Mouse (Mus musculus): ENCODE measurements around the gene Xrra1. TPM values are rescaled to one million over a fixed set of nuclear protein-coding genes. Genes with fewer than 3 reads are reported as not detected.
"Not testable (repeated sequence)": the region's sequence is repeated elsewhere in the genome, so short reads cannot be mapped to it uniquely, and the experiment has no call there.

The Xrra1 gene
- 1.1 and 1.3 TPM in 2 replicates for polyA plus RNA-seq (2015; fragmentation: Nextera tagmentation; extraction: Ambion mirVana)

DNA sequence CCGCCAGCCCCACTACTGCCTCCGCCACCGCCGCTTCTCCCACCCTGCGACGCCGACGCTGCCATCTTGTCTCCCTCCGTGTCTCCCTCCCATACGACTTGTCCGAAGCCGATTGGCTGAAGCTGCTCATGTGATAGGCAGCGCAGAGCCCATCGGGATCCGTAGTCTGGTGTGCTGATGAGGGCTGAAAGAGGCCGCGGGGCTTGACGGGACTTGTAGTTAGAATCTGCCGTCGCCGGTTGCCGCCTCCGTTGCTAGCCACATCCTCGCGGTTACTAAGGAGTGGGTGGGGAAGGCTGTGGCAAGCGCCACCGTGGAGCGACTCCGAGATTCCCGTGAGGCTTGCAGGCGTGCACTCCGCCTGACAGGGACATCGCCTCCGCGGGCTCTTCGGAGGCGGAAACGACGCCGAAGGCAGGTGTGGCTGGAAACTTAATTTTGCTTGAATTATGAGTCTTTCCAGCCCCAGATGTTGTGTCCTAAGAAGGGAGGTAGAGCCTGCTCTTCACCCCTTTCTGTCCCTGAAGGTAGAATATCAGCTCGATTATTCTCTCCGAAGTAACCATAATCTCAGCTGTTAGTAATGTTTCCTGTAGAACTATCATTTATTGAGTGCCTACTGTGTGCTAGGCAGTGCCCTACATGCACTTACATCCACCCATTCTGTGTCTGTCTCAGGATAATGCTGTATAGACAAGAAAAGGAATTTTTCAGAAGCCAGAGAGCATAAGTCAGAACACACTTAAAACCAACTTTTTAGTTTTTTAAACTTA is at the start of gene Xrra1:
TSS of gene Xrra1 (plus strand) at position 304 of the 773 bp plus-strand sequence.
- DNase-seq (ENCODE audit: low spot score) (peak; percentile 100), ATAC-seq (peak; percentile 99)
- TF ChIP-seq CTCF (IDR thresholded peaks at IDR 0.05) (no peak), EP300 (IDR thresholded peaks at IDR 0.05) (no peak)
- Histone ChIP-seq H3K36me3 (ENCODE audit: insufficient read depth, low read length) (no peaks in the 10 kb centered on the region), H3K27me3 (replicated peaks; ENCODE audit: insufficient read depth, low read length) (no peaks in the 10 kb centered on the region), H3K9ac (replicated peaks; ENCODE audit: low read depth) (peak within 1 kb of the TSS; percentile 76), H3K4me3 (ENCODE audit: low read depth, low read length) (peak within 1 kb of the TSS; percentile 83), H3K9me3 (ENCODE audit: low read length) (no peaks in the 10 kb centered on the region), H3K4me1 (ENCODE audit: insufficient read depth, low read depth, low read length) (peaks cover 8% of the 10 kb centered on the region; the same call in 1 of the 2 replicates), H3K4me2 (replicated peaks; ENCODE audit: low read depth, low read length) (peak within 1 kb of the TSS; percentile 59), H3K27ac (ENCODE audit: low read length) (peak within 1 kb of the TSS; percentile 54)
- WGBS: under 1% methylated on average over 42 of the region's 42 CpGs

DNA sequence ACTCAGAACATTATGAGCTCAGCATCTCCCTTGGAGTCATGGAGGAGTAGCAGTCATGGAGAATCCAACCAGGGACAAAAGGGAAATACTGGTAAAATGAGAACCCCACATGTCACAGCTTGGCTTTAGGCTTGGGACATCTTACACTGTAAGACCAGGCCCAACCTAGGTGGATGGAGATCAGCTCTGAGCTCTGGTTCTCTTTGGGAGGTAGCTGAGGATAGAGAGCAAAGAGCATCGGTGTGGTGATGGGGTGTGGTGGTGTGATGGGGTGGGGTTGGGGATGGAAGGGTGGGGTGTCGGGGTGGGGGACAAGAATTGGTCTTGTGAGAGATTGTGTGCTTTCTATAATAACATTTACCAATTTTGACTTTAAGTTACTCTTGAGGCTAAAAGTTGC is 48.1 kb upstream of the Xrra1 start:
- Histone ChIP-seq H3K4me3 (ENCODE audit: low read depth, low read length) (no peak overlapping the region), H3K4me2 (replicated peaks; ENCODE audit: low read depth, low read length) (no peak overlapping the region), H3K36me3 (ENCODE audit: insufficient read depth, low read length) (0 out of 2 replicates have a peak, but pooled peaks cover 4% of the 10 kb centered on the region), H3K9ac (replicated peaks; ENCODE audit: low read depth) (no peak overlapping the region), H3K27ac (ENCODE audit: low read length) (no peak overlapping the region), H3K4me1 (ENCODE audit: insufficient read depth, low read depth, low read length) (no peaks in the 10 kb centered on the region), H3K9me3 (ENCODE audit: low read length) (no peaks in the 10 kb centered on the region), H3K27me3 (replicated peaks; ENCODE audit: insufficient read depth, low read length) (no peaks in the 10 kb centered on the region)
- no peak for DNase-seq (ENCODE audit: low spot score)
- TF ChIP-seq CTCF (IDR thresholded peaks at IDR 0.05) (no peak), EP300 (IDR thresholded peaks at IDR 0.05) (no peak)
- no peak for ATAC-seq
- 62% methylated on average over 2 of the region's 2 CpGs for WGBS

DNA sequence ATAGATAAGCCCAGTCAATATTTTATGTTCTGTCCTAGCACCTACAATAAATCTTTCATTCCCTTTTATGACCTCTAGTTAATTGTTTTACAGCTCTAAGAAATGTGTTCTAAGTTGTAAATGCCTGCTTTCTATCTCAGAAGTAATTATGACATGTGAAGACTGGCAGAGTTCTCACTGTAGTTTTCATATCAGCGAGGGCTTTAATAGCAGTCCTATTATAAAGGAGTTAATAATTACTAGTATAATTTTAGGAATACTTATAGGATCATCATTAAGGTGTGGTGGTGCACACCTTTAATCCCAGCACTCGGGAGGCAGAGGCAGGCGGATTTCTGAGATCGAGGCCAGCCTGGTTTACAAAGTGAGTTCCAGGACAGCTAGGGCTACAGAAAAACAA is 47.3 kb upstream of the Xrra1 start:
- Histone ChIP-seq H3K4me1 (ENCODE audit: insufficient read depth, low read depth, low read length) (no peaks in the 10 kb centered on the region), H3K27me3 (replicated peaks; ENCODE audit: insufficient read depth, low read length) (no peaks in the 10 kb centered on the region), H3K9me3 (ENCODE audit: low read length) (no peaks in the 10 kb centered on the region), H3K9ac (replicated peaks; ENCODE audit: low read depth) (no peak overlapping the region), H3K27ac (ENCODE audit: low read length) (no peak overlapping the region), H3K36me3 (ENCODE audit: insufficient read depth, low read length) (0 out of 2 replicates have a peak, but pooled peaks cover 4% of the 10 kb centered on the region), H3K4me3 (ENCODE audit: low read depth, low read length) (no peak overlapping the region), H3K4me2 (replicated peaks; ENCODE audit: low read depth, low read length) (no peak overlapping the region)
- 83% methylated on average over 4 of the region's 4 CpGs for WGBS
- DNase-seq (ENCODE audit: low spot score) (no peak), ATAC-seq (no peak)
- TF ChIP-seq EP300 (IDR thresholded peaks at IDR 0.05): no peak
- no peak for TF ChIP-seq CTCF (IDR thresholded peaks at IDR 0.05)

DNA sequence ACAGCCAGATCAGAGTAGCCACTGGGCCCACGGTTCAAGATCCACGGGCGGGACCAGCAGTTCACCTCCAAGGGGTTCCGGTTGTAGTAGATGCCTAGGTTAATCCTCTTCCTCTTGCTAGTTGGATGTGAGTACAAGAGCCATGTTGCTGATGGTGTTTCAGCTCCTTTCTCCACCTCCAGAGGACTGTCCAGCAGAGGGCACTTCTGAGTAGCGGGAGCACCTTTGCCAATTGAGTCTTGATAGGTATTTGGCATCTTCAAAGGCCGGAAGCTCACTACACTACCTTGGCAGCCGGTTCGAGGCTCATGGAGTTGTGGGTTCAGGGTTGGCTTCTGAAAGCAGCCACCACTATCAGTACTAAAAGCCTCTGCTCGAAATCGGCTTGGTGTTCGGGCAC is 45.5 kb upstream of the Xrra1 start:
- no peak overlapping the region for H3K27ac ChIP-seq (ENCODE audit: low read length)
- no peaks in the 10 kb centered on the region for H3K27me3 ChIP-seq (replicated peaks; ENCODE audit: insufficient read depth, low read length)
- no peaks in the 10 kb centered on the region for H3K9me3 ChIP-seq (ENCODE audit: low read length)
- no peak overlapping the region for H3K9ac ChIP-seq (replicated peaks; ENCODE audit: low read depth)
- no peaks in the 10 kb centered on the region for H3K4me1 ChIP-seq (ENCODE audit: insufficient read depth, low read depth, low read length)
- 87% methylated on average over 11 of the region's 11 CpGs for WGBS
- DNase-seq (ENCODE audit: low spot score): peak; percentile 33
- TF ChIP-seq CTCF (IDR thresholded peaks at IDR 0.05) (peak; percentile 75), EP300 (IDR thresholded peaks at IDR 0.05) (no peak)
- ATAC-seq: no peak
- H3K4me2 ChIP-seq (replicated peaks; ENCODE audit: low read depth, low read length): no peak overlapping the region
- H3K4me3 ChIP-seq (ENCODE audit: low read depth, low read length): no peak overlapping the region
- 0 out of 2 replicates have a peak, but pooled peaks cover 4% of the 10 kb centered on the region for H3K36me3 ChIP-seq (ENCODE audit: insufficient read depth, low read length)

DNA sequence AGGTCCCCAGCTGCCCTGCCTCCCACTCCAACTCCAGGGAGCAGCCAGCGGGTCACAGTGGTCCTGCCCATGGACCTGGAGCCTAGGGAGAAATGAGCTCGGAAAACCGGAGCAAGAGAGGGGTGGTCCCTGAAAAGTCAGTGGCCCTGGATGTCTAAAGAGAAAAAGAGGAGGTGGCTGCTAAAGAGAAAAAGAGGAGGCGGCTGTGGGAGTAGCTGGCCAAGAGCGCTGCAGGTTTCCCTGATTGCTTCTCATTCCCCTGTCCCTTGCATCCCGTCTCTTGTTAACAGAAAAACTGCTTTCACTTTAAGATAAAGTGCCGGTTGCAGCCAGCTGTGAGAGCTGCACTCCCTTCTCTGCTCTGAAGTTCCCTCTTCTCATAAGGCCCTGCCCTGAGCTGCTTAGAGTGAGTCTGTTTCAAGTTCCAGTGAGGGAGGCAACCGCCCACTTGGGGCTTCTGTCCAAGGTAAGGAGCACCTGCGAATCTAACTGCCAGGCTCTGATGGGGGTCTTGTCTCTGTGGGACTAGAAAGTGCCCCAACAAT is 40.7 kb upstream of the Xrra1 start:
- 24% methylated on average over 9 of the region's 9 CpGs for WGBS
- H3K27me3 ChIP-seq (replicated peaks; ENCODE audit: insufficient read depth, low read length); H3K4me1 ChIP-seq (ENCODE audit: insufficient read depth, low read depth, low read length); H3K9ac ChIP-seq (replicated peaks; ENCODE audit: low read depth); H3K36me3 ChIP-seq (ENCODE audit: insufficient read depth, low read length); H3K9me3 ChIP-seq (ENCODE audit: low read length); H3K4me3 ChIP-seq (ENCODE audit: low read depth, low read length); H3K27ac ChIP-seq (ENCODE audit: low read length): not testable (repeated sequence)
- peak overlapping the region; percentile 25; the same call in 1 of the 2 replicates for H3K4me2 ChIP-seq (replicated peaks; ENCODE audit: low read depth, low read length)
- DNase-seq (ENCODE audit: low spot score): peak; percentile 60
- ATAC-seq: peak; percentile 67

DNA sequence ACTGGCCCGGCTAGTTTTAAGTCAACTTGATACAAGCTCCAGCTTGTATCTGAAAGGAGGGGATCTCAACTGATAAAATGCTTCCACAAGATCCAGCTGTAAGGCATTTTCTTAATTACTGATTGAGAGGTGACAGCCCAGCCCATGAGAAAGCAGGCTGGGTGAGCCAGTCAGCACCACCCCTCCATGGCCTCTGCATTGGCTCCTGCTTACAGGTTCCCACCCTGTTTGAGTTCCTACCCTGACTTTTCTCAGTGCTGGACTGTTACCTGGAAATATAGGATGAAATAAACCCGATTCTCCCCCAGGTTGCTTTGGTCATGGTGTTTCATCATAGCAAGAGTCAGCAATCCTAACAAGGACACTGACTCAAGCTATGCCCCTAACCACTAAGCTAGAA is 37.0 kb upstream of the Xrra1 start:
- TF ChIP-seq CTCF (IDR thresholded peaks at IDR 0.05) (no peak), EP300 (IDR thresholded peaks at IDR 0.05) (no peak)
- Histone ChIP-seq H3K27me3 (replicated peaks; ENCODE audit: insufficient read depth, low read length) (no peaks in the 10 kb centered on the region), H3K4me3 (ENCODE audit: low read depth, low read length) (no peak overlapping the region), H3K4me2 (replicated peaks; ENCODE audit: low read depth, low read length) (no peak overlapping the region), H3K9me3 (ENCODE audit: low read length) (no peaks in the 10 kb centered on the region), H3K4me1 (ENCODE audit: insufficient read depth, low read depth, low read length) (peaks cover 2% of the 10 kb centered on the region; the same call in 1 of the 2 replicates), H3K27ac (ENCODE audit: low read length) (no peak overlapping the region), H3K9ac (replicated peaks; ENCODE audit: low read depth) (no peak overlapping the region), H3K36me3 (ENCODE audit: insufficient read depth, low read length) (no peaks in the 10 kb centered on the region)
- DNase-seq (ENCODE audit: low spot score) (no peak), ATAC-seq (no peak)
- WGBS: 80% methylated on average over 2 of the region's 2 CpGs
